Mouse (Mus musculus) kidney, postnatal 0 days (tissue): ENCODE measurements around the gene Ywhae. TPM values are rescaled to one million over a fixed set of nuclear protein-coding genes. Genes with fewer than 3 reads are reported as not detected.

Source experiments
- ATAC-seq: fragments of 200-750 bp; cut with Nextera tagmentation; replicated peaks from 2 replicates; pipeline ENCODE4 v1.8.0; 2017; ENCODE audit warnings: low read depth, moderate number of reproducible peaks, moderate TSS enrichment, moderate library complexity; ENCODE audit not compliant: low FRiP score
- DNase-seq: peaks from one replicate; pipeline ENCODE4 v3.0.0-alpha.2; 2016; ENCODE audit warnings: low spot score
- H3K27ac ChIP-seq: fragments of 300-500 bp; sonication (generic); 2 replicates; pipeline ENCODE4 v1.5.1; 2014; ENCODE audit warnings: mild to moderate bottlenecking
- H3K27me3 ChIP-seq: fragments of 300-500 bp; sonication (generic); 2 replicates; pipeline ENCODE4 v1.6.1; 2014; ENCODE audit warnings: low read length, mixed read lengths; ENCODE audit not compliant: insufficient read depth
- H3K36me3 ChIP-seq: fragments of 300-500 bp; sonication (generic); 2 replicates; pipeline ENCODE4 v1.6.1; 2014; ENCODE audit warnings: low read length, mixed read lengths; ENCODE audit not compliant: insufficient read depth
- H3K4me1 ChIP-seq: fragments of 300-500 bp; sonication (generic); replicated peaks from 2 replicates; pipeline ENCODE4 v1.6.1; 2014; ENCODE audit warnings: antibody characterized with exemption, low read length, mixed read lengths; ENCODE audit not compliant: insufficient read depth
- H3K4me2 ChIP-seq: fragments of 300-500 bp; sonication (generic); 2 replicates; pipeline ENCODE4 v1.6.1; 2014; ENCODE audit warnings: mild to moderate bottlenecking, low read length, moderate library complexity, mixed read lengths
- H3K4me3 ChIP-seq: fragments of 300-500 bp; sonication (generic); replicated peaks from 2 replicates; pipeline ENCODE4 v1.5.1; 2014; ENCODE audit warnings: low read depth, low read length
- H3K9ac ChIP-seq: fragments of 300-500 bp; sonication (generic); 2 replicates; pipeline ENCODE4 v1.6.1; 2014; ENCODE audit warnings: low read depth, low read length
- H3K9me3 ChIP-seq: fragments of 300-500 bp; sonication (generic); replicated peaks from 2 replicates; pipeline ENCODE4 v1.6.1; 2016; ENCODE audit warnings: low read length, inconsistent platforms, mixed read lengths
- CTCF ChIP-seq: IDR thresholded peaks from 2 replicates; pipeline ENCODE4 v1.5.1; 2016; ENCODE audit warnings: antibody characterized with exemption, low read depth, mild to moderate bottlenecking, moderate library complexity
- WGBS: fragments of 180-500 bp; shearing (Covaris S2); extraction: QIAGEN DNeasy Blood & Tissue Kit; methylation state at CpG from one replicate; pipeline ENCODE4 v1.1.7; 2014; 5-methylcytosine and 5-hydroxymethylcytosine counted together
- polyA plus RNA-seq: library from polyadenylated mRNA; unstranded; fragments of >200 nt; fragmentation: Nextera tagmentation; extraction: Ambion mirVana; gene quantifications from 2 replicates; pipeline ENCODE4 v1.2.1, GENCODE M21; 2015

The Ywhae gene
- 707 and 805 TPM in 2 replicates for polyA plus RNA-seq

- no peaks in the 10 kb centered on the region for H3K36me3 ChIP-seq
- no peaks in the 10 kb centered on the region for H3K27me3 ChIP-seq
- H3K9me3 ChIP-seq = no peaks in the 10 kb centered on the region
- peak; percentile 96 for DNase-seq
- H3K27ac ChIP-seq = peak within 1 kb of the TSS; percentile 94
- peak; percentile 96 for ATAC-seq
- H3K4me1 ChIP-seq = peaks cover 16% of the 10 kb centered on the region
- peak within 1 kb of the TSS; percentile 95 for H3K4me3 ChIP-seq
- peak within 1 kb of the TSS; percentile 99 for H3K9ac ChIP-seq
- 1% methylated on average over 73 of the region's 76 CpGs for WGBS
- no peak for TF ChIP-seq CTCF
- peak within 1 kb of the TSS; percentile 80 for H3K4me2 ChIP-seq
These were observed at the start of gene Ywhae for GRCm38 (mm10) chr11:75732434-75733226. TSS of gene Ywhae (plus strand) at chr11:75732869.

- Histone ChIP-seq H3K36me3 (0 out of 2 replicates have a peak, but pooled peaks cover 2% of the 10 kb centered on the region), H3K27me3 (no peaks in the 10 kb centered on the region), H3K9me3 (no peaks in the 10 kb centered on the region), H3K4me2 (no peak overlapping the region), H3K27ac (no peak overlapping the region), H3K9ac (no peak overlapping the region), H3K4me3 (no peak overlapping the region), H3K4me1 (0 out of 2 replicates have a peak, but pooled peaks cover 17% of the 10 kb centered on the region)
- peak; percentile 22; the same call in 1 of the 2 replicates for TF ChIP-seq CTCF
- 92% methylated on average over 5 of the region's 5 CpGs for WGBS
- ATAC-seq (no peak), DNase-seq (no peak)
These were observed 48.2 kb upstream of the Ywhae start for GRCm38 (mm10) chr11:75684462-75684861.

GRCm38 (mm10) chr11:75684956-75685355, 47.7 kb upstream of the Ywhae start:
- Histone ChIP-seq H3K4me2 (no peak overlapping the region), H3K27ac (no peak overlapping the region), H3K36me3 (0 out of 2 replicates have a peak, but pooled peaks cover 2% of the 10 kb centered on the region), H3K9ac (no peak overlapping the region), H3K27me3 (no peaks in the 10 kb centered on the region), H3K4me3 (no peak overlapping the region), H3K9me3 (no peaks in the 10 kb centered on the region), H3K4me1 (0 out of 2 replicates have a peak, but pooled peaks cover 17% of the 10 kb centered on the region)
- no peak for ATAC-seq
- DNase-seq = no peak
- no peak for TF ChIP-seq CTCF
- WGBS = 56% methylated on average over 2 of the region's 2 CpGs

- Histone ChIP-seq H3K36me3 (peaks cover 9% of the 10 kb centered on the region; the same call in 1 of the 2 replicates), H3K4me1 (0 out of 2 replicates have a peak, but pooled peaks cover 6% of the 10 kb centered on the region), H3K4me2 (0 out of 2 replicates have a peak overlapping the region, but pooled peaks have one; percentile 15), H3K27me3 (no peaks in the 10 kb centered on the region), H3K9me3 (no peaks in the 10 kb centered on the region), H3K4me3 (no peak overlapping the region), H3K27ac (peak overlapping the region; percentile 32), H3K9ac (no peak overlapping the region)
- TF ChIP-seq CTCF = no peak
- DNase-seq = peak; percentile 87
- no peak for ATAC-seq
- WGBS = 52% methylated on average over 2 of the region's 2 CpGs
These were observed 45.2 kb upstream of the Ywhae start for GRCm38 (mm10) chr11:75687343-75687993.

GRCm38 (mm10) chr11:75688132-75688531, 44.5 kb upstream of the Ywhae start:
- Histone ChIP-seq H3K4me1 (0 out of 2 replicates have a peak, but pooled peaks cover 6% of the 10 kb centered on the region), H3K9ac (no peak overlapping the region), H3K36me3 (peaks cover 11% of the 10 kb centered on the region; the same call in 1 of the 2 replicates), H3K4me2 (no peak overlapping the region), H3K27ac (peak overlapping the region; percentile 32), H3K4me3 (no peak overlapping the region), H3K27me3 (no peaks in the 10 kb centered on the region), H3K9me3 (no peaks in the 10 kb centered on the region)
- TF ChIP-seq CTCF = no peak
- no peak for ATAC-seq
- peak; percentile 44 for DNase-seq
- 87% methylated on average over 2 of the region's 2 CpGs for WGBS

GRCm38 (mm10) chr11:75689977-75690376, 42.7 kb upstream of the Ywhae start:
- Histone ChIP-seq H3K9ac (no peak overlapping the region), H3K27ac (no peak overlapping the region), H3K36me3 (peaks cover 18% of the 10 kb centered on the region; the same call in 1 of the 2 replicates), H3K4me3 (no peak overlapping the region), H3K4me2 (no peak overlapping the region), H3K9me3 (no peaks in the 10 kb centered on the region), H3K4me1 (0 out of 2 replicates have a peak, but pooled peaks cover 6% of the 10 kb centered on the region), H3K27me3 (no peaks in the 10 kb centered on the region)
- DNase-seq (no peak), ATAC-seq (no peak)
- TF ChIP-seq CTCF = no peak
- WGBS = 74% methylated on average over 1 of the region's 1 CpGs
